ENCODE assay signal across 8 mouse cellular contexts in the genomic region with DNA sequence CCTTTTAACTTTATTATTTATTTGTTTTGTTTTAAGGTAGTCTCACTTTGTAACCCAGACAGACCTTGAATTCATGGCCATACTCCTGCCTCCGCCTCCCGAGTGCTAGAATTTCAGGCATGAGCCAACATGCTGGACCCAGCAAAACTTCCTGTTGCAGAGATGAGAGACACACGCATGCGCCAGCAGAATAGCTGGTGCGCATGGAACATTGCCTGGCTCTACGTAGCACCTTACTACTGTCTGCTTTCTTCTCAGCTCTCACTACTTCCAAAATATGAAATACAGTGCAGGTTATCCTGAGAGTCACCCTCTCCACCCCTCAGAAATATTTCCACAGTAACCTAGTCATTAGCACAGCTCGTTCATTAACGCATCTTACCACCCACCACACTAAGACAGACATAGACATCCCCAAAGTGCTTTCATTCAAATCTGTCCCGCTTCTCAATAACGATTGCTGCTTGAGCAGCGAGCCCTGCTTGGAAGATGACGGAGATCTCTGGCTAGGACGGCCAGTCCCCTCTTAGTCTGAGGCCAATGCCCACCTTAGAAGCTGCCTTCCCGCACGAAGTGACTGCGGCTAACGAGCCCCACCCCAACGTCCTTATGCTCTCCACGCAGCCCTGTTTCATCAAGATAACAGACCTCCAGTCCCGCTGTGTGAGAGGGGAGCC.
DNase-seq lines count a peak whose midpoint lies in the region; ATAC-seq and TF ChIP-seq lines count a peak whose summit lies in the region.

No protein-coding gene starts in this region.

- TF ChIP-seq POLR2A in testis, adult 2 months (IDR thresholded peaks at IDR 0.05; ENCODE audit: control insufficient read depth, low read depth, low read length) = peak; percentile 66; the same call in 1 of the 2 replicates

- H3K27ac ChIP-seq in embryonic facial prominence, embryonic 10.5 days (replicated peaks) = peak overlapping the region; percentile 97
- H3K27ac ChIP-seq in testis, adult 2 months (ENCODE audit: control insufficient read depth, insufficient read depth, low read depth, low read length) = peak overlapping the region; percentile 95

- WGBS in embryonic facial prominence, embryonic 10.5 days = 24% methylated on average over 20 of the region's 20 CpGs

- peaks cover 43% of the 10 kb centered on the region for H3K4me1 ChIP-seq in embryonic facial prominence, embryonic 10.5 days
- peaks cover 3% of the 10 kb centered on the region for H3K4me1 ChIP-seq in testis, adult 2 months (ENCODE audit: control insufficient read depth, insufficient read depth, low read length)

- H3K9me3 ChIP-seq in embryonic facial prominence, embryonic 10.5 days = no peaks in the 10 kb centered on the region

- H3K36me3 ChIP-seq in embryonic facial prominence, embryonic 10.5 days (replicated peaks) = no peaks in the 10 kb centered on the region
- no peaks in the 10 kb centered on the region for H3K36me3 ChIP-seq in testis, adult 2 months (ENCODE audit: control insufficient read depth, insufficient read depth, low read length)

- ATAC-seq in hematopoietic stem cell, adult 5-6 weeks (replicated peaks in 1 of 2; ENCODE audit: insufficient read depth in 1 of 2, low FRiP score in 2 of 2, low TSS enrichment in 1 of 2, low read depth in 1 of 2, poor library complexity in 2 of 2, severe bottlenecking in 2 of 2) = peak; percentile 17 to 40; a peak in 2 of 4 replicates

- peak overlapping the region; percentile 66 for H3K4me3 ChIP-seq in embryonic facial prominence, embryonic 10.5 days
- H3K4me3 ChIP-seq in testis, adult 2 months (ENCODE audit: control insufficient read depth, low read depth, low read length) = peak overlapping the region; percentile 95

- peak; percentile 53 for DNase-seq in embryo, embryonic 10 days (ENCODE audit: low spot score)
- DNase-seq in embryo, embryonic 10.5 days (ENCODE audit: low spot score) = no peak
- peak; percentile 48 for DNase-seq in R1 (ENCODE audit: low read depth, low spot score)
- DNase-seq in embryonic facial prominence, embryonic 10.5 days (ENCODE audit: low spot score) = peak; percentile 38
- peak; percentile 28 to 52 for DNase-seq in layer of hippocampus, postnatal 14 days (ENCODE audit: low spot score in 2 of 2)
- peak; percentile 41 for DNase-seq in lung, postnatal 25 days (ENCODE audit: low spot score)

- no peaks in the 10 kb centered on the region for H3K27me3 ChIP-seq in embryonic facial prominence, embryonic 10.5 days (replicated peaks; ENCODE audit: low read depth, poor library complexity, severe bottlenecking)
- no peaks in the 10 kb centered on the region for H3K27me3 ChIP-seq in testis, adult 2 months (ENCODE audit: control insufficient read depth, insufficient read depth, low read length)

- TF ChIP-seq CTCF in testis, adult 2 months (IDR thresholded peaks at IDR 0.05; ENCODE audit: control insufficient read depth, insufficient read depth, insufficient replicate concordance, low read depth, low read length) = no peak
